Mouse (Mus musculus): Measurements from ENCODE around the gene March8.

The March8 gene

DNA sequence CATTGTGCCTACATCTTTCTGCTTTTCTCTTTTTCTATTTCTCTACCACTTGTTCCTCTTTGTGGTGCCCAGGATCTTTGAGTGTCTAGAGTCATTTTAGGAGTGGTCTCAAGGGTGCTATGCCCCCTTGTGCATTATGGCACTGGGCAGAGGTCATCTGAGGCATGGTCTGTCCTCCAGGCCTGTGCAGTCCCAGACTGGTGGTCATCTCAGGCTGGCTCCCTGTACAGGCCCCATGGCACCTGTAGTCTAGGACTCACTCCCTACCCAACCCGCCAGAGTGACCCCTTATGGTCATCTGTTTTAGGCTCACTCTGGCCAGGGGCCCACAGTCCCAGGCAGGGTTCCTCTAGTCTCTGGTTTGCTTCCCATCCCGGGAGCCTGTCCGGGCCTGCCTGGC is 33.7 kb downstream of the March8 start:
- DNase-seq (ENCODE audit: low read depth, low spot score) = no peak

DNA sequence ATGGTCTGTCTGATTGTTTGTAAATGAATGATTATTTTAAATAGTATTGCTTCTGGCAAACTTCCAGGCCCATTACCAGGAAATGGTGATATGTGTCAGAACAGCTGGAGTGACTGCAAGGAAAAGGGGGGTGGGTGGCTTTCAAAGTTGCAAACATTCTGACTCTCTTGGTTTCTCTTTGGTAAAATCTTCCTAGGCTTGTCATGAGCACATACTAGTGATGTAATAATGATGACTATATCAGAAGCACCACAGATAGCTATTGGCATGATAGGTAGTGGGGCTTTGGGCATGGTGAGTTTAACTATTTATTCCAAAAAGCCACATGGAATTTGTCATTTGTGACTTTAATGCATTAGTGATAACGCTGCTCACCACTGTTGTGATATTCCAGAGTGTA is 36.3 kb downstream of the March8 start:
- no peak for DNase-seq (ENCODE audit: low read depth, low spot score)

DNA sequence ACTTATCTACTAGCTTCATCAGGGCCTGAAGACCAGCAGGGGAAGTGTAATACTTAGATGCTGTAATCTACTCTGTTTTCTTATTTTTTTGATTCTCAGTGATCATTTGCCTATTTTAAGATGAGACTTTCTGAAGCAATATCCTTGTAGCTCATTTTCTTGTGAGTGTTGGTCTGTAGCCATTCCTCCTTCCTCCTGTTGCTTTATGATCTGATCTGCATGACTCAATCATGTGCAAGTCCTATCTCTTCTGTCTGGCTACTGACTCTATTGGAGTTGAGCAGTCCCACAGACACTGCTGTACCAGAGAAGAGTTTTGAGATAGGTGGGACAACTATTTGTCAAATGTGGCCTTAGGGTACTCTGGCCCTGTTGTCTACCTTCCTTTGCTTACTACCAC is 36.8 kb downstream of the March8 start:
- DNase-seq (ENCODE audit: low read depth, low spot score) = no peak

DNA sequence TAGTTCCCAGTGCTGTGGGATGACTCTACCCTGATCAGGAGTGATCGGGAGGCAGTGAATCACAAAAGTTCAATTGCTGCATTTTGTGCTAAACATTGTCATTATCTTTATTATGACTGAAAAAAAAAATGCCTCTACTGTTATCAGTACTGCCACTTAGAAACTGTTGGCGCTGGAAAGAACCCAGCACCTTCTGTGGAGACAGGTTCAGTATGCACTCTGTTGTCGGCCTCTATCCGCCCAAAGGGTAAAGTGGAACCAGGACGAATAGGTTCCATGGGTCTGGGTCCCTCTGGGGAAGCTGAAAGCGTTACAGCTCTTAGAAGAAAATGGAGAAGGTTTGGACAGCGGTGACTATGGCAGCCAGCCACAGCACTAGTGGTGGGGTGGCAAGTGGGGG is 41.1 kb downstream of the March8 start:
- no peak for DNase-seq (ENCODE audit: low read depth, low spot score)

DNA sequence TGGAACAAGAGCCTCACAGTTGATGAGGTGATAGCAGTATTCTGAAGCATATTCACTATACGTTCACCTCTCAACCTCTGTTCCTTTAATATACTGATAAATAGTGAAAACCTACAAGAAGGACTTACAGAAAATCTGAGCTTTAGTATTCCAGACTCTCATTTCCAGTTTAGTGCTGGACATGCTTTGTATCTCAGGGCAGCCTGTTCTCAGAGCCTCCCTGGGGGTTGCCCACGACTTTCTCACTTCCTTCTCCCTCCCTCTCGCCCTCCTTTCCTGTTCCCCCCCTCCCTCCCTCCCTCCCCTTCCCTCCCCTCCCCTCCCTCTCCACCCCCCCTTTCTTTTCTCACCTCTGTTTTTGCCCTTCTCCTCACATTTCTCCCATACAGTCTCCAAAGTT is 42.3 kb downstream of the March8 start:
- no peak for DNase-seq (ENCODE audit: low read depth, low spot score)

DNA sequence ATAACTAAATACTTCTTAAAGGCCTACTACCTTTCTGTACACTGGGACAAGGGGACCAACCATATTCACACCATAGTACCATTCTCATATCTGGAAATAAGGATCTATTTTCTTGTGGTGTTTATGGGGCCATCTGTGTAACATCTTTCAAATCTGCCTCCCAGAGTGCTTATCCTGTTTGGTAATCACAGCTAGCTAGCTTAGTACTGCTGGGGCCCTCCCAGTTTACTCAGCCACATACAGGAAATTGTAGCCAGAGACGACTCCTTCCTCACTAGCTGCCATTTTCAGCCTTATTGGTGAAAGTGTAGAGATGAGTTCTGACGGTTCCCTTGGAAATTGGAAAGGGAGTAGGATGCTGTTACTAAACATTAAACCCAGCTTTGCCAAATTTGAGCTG is 43.8 kb downstream of the March8 start:
- DNase-seq (ENCODE audit: low read depth, low spot score) = no peak

DNA sequence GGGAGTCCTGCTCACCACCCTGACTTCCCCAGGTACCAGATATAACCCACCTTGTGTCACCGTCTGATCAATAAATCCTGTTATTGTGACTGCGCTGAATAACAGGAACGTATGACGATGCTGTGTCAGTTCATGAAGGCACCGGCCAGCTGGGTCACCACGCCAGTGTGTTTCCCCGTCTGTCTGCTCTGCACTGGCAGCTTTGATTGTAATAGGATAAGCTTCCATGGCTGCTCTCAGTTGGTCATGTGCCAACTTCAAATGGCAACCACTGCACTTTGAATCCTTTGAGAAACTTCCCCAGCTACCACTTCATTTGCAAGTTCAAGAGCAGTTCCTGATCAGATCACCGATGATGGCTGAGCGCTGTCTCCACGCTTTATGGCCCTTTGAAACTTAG is 45.8 kb downstream of the March8 start:
- no peak for DNase-seq (ENCODE audit: low read depth, low spot score)

DNA sequence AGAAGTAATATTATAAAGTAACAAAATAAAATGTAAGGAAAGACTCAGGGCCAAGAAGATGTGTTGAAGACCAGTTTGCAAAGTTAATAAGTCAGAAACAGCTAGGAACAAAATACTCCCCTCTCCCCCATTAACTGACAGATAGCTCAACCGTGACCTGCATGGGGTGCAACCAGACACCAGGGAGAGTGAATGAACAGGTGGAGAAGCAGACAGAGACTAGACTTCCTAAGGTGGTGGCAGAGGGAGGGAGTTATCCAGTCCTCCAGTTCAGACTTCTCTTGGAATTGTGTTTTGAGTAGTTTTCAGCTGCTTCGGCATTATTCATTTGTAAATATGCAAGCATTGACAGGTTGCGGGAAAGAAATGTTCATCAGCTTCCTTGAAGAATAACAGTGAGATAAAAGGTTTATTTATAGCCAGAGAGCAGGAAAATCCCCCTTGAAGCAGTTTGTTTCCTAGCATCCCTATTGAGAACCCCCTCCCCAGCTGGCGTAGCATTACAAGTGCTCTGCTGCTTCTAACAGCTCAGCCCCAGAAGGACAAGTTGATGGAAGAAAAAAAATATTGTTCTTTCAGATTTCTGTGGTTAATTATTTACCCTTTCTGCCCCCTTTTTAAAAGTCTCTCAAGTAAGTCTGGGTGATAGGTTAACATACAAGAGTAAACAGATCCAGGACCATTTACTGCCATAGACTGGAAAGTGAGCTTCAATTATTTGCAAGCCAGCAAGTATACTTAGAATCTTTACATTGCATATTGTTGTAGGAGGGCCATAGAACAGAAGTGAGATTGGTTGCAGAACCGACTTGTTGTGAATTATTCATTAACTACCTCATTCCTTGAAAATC is 47.6 kb downstream of the March8 start:
- no peak for DNase-seq (ENCODE audit: low read depth, low spot score)

DNA sequence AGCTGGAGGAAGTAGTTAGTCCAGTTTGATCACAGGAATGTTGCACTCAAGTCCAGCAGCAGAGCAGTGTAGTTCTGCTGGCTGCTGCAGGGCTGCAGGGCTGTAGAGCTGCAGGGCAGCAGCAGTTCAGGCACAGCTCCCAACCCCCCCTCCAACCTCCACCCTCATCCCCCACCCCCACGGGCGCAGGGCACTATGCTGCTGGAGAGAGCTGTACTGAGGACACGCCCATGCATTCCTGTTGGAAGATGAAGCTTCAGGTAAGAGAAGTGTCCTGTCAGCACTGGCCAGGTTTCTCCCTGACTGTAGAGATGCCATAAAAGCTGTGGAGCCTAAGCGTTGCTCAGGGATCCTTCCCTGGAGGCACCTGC is 48.2 kb downstream of the March8 start:
- DNase-seq (ENCODE audit: low read depth, low spot score) = peak; percentile 18

DNA sequence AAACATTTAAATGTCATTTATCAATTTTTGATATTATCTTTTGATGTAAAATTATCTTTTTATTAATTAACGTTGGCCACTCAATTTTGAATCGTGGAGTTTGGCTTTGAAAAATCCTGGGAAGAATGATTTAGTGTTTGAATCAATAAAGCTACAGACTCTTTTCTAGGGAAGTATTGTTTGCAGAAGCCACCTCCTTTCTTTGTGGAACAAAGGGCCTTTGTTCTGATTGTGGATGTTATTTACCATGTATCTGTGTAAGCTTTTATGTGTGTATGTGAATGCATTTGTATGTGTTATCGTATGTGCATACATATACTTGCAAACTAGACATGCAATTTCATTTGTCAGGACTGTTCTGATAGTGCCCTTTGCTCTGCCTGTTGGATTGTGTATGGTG is 48.7 kb downstream of the March8 start:
- DNase-seq (ENCODE audit: low read depth, low spot score) = no peak

DNA sequence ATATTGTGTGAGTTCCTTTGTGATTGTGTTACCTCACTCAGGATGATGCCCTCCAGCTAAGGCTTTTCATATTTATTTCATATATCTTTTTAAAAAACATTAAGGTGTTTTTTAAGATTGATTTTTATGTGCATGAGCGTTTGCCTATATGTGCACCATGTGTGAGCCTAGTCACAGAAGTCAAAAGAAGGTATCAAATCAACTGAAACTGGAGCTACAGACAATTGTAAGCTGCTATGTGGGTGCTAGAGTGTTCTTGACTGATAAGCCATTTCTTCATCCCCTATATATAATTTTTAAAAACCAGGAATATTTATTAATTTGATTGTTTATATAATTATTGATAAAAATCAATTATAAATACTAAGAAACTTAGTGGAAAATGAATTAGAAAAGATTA is 50.2 kb downstream of the March8 start:
- DNase-seq (ENCODE audit: low read depth, low spot score) = no peak

DNA sequence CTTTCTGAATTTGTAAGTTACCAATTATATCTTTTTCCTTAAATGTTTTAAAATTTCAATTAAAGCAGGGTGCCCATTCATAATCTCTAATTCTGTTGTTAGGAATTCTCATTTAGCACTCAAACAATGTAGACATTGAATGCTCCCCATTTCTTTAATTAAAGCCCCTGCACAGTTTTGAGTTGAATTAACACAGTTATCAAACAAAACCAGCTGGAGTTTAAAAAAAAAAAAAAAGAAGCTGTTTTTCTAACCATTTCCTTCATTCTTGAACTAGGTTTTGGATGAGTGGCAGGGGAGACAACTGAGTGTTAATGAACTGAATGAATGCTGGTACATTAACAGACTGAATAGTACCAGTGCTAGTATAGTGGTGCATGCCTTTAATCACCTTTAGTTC is 51.7 kb downstream of the March8 start:
- DNase-seq (ENCODE audit: low read depth, low spot score) = no peak

DNA sequence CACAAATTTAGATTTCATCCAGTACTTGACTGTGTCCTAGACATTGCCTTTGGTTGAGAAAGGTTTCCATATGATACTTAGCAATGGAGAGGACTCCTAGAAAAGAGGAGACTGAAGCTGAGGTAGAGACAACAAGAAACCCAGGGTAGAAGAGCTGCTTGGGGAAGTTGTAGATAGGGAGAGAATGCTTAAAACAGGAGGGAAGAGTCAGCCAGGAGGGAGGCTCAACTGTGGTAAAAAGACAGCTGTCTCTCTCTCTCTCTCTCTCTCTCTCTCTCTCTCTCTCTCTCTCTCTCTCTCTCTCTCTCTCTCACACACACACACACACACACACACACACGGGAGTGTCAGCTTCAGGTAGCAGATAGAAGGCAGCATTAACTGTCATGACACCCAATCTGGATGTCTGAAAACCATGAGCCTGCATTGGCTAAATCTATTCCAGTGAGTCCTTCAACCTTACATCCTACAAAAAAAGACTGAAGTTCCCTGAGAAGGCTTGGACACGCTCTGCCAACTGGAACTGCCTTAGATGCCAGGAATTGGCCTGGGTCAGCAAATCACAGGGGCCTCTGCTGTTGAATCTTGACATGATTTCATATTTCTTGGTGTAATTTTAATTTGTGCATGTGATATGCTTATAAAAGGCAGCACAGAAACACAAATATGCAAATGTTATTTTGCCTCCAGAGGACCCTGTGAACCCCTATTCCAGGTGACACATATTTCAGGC is 57.3 kb downstream of the March8 start:
- DNase-seq (ENCODE audit: low read depth, low spot score) = no peak

DNA sequence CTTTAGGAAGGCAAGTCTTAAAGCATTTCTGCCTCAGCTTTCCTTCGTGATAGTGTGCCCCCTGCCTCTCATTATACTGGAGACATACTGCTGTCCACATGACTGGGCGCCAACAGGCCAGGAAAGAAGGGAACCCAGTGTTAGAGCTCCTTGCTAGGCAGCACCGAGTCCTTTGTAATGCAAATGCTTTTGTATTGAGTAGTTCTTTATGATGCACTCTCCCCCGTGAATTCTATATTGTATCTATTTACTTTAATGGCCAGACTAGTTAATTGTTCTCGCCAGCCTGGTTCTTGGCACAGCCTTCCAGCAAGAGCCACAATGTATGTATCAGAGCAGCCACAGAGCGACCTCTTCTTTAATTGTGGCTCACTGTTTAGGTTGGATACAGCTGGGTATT is 59.8 kb downstream of the March8 start:
- DNase-seq (ENCODE audit: low read depth, low spot score) = no peak

DNA sequence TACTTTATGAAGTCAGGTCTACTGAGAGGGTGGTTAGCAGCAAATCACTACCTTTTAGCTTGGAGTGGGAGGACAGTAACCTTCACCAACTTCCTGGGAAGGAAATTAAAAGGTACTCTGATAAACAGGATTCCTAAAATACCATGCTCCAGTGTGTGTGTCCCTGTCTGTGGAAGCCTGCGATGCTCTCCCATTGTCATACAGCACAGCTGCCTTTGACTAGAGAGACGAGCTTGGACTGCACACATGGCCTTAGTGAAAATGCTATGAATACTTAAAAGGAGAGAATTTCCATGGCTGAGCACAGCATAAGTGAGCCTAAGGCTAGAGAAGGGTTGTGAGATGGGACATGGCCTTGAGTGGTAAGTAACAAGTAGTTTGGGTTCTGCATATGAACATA is 60.3 kb downstream of the March8 start:
- no peak for DNase-seq (ENCODE audit: low read depth, low spot score)

DNA sequence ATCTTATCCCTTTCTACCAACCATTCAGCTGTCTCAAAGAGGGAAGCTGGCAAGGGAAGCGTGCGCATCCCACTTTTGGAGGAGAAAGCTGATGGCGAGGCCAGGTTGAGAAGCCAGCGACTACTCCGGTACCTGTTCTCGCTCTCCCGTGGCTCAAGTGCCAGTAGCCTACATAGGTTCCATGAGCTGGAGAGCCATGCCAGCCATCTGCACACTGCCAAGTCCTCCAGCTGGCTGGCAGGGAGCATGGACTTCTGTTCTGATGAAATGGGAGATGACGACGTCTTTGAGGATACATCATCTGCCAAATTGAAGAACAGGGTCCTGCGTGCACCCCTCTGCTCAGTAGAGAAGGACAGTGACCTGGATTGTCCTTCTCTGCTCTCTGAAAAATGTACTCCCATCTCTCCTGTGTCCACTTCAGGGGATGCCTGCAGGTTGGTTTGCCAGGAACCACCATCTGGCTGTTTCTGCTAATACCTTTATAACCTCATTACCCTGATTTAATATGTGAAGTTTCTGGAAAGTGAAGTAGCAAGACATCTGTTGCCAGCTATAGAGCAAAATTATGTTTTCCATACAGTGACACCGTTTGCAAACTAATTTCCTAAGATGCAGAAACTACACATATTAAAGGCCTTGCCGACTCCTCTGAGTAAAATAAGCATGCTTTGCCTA is 64.1 kb downstream of the March8 start:
- DNase-seq (ENCODE audit: low read depth, low spot score) = no peak

DNA sequence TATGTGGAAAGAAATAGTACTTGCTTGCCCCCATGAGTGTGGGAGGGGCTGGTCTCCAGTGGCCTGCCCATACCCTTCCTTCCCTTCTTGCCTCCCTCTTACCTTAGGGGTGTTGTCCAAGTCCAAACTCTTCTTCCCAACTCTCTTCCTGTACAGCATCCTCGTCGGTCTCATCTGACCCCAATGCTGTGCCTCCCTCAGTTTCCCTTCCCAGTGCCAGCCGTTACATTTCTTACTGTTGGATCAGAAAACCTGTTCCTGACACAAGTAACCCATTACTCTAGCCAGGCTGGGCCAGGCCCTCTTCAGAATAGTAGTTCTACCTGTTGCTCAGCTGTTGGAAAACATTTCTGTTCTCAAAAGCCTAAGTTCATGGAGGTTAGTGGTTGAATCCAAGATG is 64.6 kb downstream of the March8 start:
- DNase-seq (ENCODE audit: low read depth, low spot score) = no peak

DNA sequence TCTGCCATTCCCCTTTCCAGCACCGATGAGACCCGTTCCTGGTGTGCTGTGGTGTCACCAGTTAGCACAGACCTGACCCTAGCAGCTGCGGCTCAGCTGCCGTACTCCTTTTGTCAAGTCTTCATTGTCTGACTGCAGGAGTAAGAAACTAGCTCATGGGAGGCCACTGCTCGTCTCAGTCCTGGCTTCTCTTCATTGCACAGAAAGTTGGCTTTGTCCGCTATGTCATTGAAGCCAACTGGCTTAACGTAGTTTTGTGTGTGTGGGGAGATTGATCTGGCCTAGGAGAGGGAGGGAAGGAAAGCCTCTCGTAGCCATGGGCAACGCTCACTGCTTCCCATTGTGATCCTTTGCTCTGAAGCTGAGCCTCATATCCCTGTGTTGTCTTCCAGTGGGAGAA is 67.4 kb downstream of the March8 start:
- no peak for DNase-seq (ENCODE audit: low read depth, low spot score)

DNA sequence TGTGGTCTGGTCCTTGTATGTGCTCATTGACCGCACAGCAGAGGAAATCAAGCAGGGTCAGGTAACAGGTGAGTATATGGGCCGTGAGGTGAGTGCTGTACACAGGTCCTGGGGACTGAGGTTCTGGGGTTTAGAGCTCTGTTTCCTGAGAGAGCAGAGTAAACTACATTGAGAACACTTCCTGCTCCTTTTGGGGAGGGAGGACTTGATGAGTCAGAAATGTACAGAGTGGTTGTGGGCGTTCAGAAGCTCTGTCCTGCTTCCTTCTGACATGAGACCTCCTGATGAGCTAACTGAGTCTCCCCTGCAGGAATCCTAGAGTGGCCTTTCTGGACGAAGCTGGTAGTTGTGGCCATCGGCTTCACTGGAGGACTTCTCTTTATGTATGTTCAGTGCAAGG is 67.9 kb downstream of the March8 start:
- no peak for DNase-seq (ENCODE audit: low read depth, low spot score)

DNA sequence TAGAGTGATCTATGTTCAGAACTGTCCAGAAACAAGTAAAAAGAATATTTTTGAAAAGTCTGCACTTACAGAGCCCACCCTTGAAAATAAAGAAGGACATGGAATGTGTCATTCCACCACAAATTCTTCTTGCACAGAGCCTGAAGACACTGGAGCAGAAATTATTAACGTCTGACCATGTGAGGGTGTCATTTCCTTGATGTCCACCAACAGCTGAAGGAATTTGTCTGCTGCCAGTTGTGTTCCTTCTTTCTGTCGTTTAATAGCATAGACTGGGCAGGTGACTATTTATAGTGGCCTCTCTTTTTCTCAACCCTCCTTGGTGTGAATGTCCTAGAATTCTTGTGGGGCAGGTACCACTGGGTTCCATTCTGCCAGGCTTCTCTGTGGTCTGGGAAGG is 68.3 kb downstream of the March8 start:
- no peak for DNase-seq (ENCODE audit: low read depth, low spot score)

DNA sequence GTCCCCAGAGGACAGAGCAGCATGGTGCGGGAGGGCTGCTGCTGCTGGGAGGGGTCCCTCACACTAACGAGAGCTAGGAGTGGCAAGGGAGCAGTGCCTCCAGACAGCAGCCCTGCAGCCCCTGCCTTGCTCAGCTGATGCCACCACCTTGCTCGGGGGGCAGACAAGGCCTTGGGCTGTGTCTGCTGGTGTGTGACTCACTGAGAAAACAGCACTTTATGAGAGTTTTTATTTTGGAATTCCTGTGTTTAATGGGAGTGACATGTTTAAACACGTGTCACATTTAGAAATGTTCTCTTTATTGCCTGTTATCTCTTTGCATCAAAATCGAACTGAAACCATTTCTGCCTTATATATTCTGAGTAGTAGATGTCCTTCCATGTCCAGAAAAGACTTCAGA is 68.9 kb downstream of the March8 start:
- DNase-seq (ENCODE audit: low read depth, low spot score) = no peak

DNA sequence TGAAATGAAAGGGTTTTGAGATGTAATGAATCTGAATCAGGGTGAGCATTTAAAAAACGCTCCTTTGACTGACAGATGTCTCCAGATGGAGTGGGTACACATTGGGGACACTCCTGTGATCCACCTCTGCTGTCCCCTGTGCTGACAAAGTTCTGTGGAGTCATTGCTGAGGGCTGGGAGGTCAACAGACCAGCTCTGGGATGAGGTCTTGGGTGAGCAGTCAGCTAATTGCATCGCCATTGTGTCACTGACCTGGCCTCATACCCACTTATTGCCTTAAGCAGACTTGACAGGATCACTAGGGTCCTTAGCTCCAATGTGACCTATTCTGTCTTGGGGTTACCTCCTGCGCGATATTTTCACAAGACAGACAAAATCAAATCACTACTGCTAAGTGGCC is 69.4 kb downstream of the March8 start:
- no peak for DNase-seq (ENCODE audit: low read depth, low spot score)
